Mouse (Mus musculus): ENCODE results near the gene Il2rb.

GRCm38 (mm10) chr15:78515759-78516158 is 20.7 kb upstream of the Il2rb start:
- TF ChIP-seq GATA1 (IDR thresholded peaks at IDR 0.05; ENCODE audit: borderline replicate concordance, low read length) (no peak), FLI1 (IDR thresholded peaks at IDR 0.05; ENCODE audit: low read length) (no peak)

All from megakaryocyte, embryonic 14.5 days (primary cell).